Mouse (Mus musculus) Muller cell, postnatal 12 days (primary cell): ENCODE data around the gene Lypd6b.
A peak's percentile ranks its signal among the peaks of the same experiment; 100 is the strongest.

Experiments
- DNase-seq: peaks from one replicate; pipeline ENCODE4 v3.0.0-alpha.2; 2015; ENCODE audit errors: inconsistent ontology term

Gene Lypd6b

DNA sequence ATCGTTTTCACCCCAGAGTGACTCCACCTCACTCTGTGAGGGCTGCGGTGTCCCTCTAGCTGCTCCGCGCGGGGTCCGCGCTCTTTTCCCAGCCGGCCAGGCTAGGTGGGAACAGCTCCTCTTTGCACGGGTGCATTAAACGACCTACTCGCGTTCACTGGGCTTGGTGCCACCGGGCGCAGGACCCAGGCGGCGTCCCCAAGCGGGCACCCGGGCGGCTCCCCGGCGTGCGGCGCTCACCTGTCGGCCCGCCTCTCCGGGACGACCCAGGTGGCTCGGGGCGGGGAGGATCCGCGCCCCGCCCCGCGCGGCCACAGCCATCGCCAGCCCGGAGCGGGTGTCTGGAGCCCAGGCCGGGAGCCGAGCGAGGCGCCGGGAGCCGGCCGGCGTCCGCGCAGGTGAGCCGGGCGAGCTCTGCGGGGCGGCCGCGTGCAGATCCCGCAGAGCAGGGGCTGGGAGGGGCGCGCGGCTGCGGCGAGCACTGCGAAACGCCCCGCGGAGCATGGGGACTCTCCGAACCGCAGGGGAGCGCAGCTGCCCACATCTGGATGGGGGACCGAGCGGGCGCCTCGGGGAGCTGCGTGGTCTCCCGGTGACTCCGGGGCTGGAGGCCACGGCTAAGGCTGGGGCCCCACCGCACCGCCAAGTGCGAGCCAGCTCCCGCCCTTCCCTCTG lies at the start of gene Lypd6b:
Gene Lypd6b (plus strand): TSS at position 313 of the 675 bp plus-strand sequence.
- DNase-seq, result peak; percentile 16

DNA sequence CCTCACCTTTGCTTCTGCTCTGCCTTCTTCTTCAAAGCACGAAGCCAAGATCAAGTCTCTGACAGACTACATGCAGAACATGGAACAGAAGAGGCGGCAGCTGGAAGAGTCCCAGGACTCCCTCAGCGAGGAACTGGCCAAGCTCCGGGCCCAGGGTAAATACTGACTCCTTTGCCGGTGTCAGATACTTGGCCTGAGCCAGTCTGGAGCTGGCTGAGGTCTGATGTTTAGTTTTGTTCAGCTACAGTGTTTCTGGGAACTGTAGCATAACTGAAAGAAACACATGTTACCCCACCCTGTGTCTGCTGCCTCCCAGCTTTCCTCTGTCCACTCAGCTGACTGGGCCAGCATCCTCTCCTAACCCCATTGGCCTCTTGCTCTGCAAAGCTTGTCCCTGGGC lies 48.4 kb upstream of the Lypd6b start:
- DNase-seq, result no peak

DNA sequence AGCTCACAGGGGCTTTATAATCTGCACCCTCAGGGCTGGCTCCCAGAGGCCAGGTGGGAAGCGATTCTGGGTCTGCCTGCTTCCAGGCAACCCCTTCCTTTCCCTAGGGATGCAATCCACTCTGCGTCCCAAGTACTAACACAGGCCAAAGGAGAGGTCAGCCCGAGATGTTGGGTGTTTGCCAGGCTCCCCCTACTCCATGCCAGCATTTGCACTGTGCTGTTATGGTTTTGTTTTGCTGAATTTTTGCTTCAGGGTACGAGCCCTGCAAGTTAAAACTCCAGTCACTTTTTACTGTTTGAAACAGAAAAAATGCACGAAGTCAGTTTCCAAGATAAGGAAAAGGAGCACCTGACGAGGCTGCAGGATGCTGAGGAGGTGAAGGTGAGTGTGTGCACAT lies 46.5 kb upstream of the Lypd6b start:
- DNase-seq, result no peak

DNA sequence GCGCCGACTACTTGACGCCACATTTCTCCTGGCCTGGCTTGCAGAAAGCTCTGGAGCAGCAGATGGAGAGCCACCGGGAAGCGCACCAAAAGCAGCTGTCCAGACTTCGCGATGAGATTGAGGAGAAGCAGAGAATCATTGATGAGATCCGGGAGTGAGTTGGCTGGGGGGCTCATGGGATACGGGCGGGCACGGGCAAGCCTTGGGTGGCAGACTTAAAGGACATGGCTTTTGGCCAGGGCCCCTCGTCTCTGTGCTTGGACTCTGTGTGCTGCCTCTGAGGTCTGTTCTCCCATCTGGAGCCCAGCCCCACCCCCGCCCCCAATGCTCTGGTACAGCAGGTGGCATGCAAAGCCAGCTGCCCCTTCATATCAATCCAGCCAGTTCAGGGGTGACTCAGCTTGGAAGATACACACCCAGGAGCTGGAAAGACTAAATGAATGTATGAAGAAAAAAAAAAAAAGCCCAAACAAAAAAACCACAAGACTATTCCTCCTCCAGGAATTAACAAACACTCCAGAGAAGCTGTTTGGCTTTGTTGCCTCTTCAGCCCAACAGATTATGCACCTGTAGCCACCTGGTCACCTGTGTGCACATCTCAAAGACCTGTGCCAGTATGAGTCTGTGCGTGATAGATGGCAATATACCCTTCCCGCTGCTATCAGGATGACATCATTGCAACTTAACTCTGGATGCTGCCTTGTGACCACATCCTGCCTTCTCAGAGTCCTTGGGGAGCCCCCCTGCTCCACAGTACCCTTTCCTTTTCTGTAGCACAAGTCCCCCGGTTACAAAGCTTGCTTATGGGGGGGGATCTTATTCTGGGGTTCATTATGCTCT lies 45.4 kb upstream of the Lypd6b start:
- peak; percentile 55 for DNase-seq

DNA sequence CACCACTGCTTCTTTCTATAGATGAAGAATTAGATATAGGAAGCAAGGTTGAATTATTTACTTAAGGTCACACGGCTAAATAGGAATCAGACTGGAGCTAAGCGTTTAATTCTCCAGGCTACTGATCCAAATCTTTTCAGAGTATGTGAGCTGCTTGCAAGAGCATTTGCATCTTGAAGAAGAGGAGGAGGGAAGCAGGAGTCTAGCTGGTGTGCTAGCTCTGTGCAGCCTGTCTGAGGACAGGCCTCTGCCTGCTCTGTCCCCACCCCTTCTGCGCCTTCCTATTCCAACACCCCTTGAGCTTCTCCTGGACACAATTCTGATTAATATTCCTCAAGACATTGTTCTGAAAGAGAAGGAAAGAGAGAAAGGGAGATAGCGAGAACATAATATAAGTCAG lies 44.6 kb upstream of the Lypd6b start:
- no peak for DNase-seq

DNA sequence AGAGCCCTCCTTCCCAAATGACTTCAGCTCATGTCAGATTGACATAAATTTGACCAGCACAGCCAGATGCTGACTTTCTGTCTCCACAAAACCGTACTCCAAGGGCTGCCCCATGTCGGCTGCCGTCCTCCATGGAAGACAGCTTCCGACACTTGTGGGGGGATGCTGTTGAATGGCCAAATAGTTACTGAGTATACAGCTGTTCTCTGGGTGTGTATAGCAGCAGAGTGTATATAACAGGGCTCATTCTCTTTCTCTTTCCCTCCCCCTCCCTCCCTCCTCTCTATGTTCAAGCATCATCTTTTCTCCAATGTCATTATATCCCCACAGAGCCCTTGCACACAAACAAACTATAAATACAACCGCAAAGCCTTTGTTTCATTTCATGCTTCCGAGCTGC lies 43.7 kb upstream of the Lypd6b start:
- no peak for DNase-seq

DNA sequence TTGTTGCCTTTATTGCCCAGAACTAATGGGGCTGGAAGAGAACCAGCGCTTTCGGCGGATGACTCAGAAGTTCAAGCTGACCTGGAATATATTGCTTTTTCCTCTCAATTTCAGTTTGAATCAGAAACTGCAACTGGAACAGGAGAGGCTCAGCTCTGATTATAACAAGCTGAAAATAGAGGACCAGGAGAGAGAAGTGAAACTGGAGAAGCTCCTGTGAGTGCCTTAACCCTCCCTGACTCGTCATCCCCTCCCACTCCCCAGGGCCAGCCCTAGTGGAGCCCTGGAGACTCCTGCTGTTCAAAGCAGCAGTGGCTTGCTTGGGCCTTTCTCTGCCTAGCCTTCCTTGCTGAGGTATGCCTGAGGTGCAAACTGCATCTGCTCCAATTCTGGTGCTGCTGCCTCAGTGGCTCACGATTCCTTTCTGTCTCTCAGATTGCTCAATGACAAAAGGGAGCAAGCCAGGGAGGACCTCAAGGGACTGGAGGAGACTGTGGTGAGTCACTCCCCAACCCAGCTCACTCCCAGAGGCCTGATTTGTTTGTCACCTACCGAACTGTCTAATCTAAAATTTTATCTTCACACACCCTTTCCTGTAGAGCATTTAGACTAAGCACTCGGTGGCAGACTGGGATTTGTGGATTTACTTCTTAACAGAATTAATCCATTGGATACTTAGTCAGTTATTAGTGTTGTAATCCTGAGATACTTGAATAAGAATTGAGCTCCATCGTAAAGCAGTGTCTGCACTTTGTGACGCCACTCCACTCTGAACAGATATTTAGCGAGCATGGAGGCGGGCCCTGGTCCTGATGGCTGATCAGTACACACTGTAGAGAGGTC lies 43.0 kb upstream of the Lypd6b start:
- peak; percentile 54 for DNase-seq

DNA sequence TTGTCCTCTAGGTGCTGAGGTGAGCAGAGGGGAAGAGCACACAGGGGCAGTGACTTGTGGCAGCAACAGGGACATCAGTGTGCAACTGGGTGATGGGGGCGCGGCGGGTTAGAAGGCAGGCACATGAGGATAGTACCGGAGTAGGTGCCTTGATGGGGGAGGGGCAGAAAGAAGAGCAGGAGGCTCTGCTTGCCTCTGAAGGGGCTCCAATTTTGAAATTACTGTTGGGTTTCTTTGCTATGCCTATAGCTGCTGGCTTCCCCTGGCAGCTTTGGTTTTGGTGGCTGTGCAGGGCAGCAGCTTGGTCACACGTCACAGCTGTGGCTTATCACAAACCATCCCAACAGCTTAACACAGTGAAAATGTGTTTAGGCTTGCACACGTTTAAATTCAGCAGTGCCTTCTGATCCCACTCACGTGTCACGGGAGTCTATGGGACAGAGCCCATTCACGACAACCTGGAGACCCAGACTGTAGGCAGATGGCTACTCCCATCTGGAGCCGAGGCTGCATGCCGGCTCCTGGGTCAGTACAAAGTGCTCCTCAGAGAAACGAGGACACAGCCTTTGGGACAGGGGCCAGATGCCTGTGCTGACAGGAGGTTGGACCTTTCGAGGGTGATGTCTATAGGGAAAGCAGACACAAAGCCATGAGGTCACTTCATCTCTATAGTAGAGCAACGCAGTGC lies 42.2 kb upstream of the Lypd6b start:
- no peak for DNase-seq

DNA sequence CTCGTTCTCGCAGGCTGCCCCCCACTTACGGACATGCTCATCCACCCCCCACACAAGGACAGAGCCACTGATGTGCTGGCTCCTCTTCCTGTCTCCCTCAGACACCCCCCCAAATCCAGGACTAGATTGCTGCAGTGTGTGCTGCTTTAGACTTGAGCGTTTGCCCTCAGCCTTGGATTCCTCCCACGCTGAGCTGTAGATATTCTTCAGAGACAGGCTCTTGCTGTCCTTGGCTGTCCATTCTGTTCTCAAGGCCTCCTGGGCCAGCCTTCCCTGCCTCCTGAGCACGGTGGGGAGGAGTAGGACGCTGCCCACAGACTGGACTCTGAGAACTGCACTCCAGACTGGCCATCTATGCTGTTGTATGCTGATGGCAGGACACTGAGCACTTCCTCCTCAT lies 40.5 kb upstream of the Lypd6b start:
- no peak for DNase-seq

DNA sequence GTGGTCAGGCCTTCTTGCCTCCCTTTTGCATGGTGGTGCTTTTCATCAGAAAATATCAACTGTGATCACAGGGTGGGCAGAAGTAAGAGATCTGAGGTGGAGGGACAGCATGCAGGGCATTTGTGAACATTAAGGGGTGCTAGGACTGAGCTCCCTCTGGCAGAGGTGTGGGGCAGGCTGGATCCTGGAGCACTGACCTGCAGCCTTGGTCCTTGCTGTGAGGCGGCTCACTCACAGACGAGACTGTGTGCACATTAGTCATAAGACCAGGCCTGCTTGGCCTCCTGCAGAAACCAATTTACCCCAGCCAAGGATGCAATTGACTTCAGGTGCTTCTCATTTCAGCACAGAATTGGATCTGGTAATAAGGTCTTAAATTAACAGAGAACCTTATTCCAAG lies 39.8 kb upstream of the Lypd6b start:
- DNase-seq, result no peak

DNA sequence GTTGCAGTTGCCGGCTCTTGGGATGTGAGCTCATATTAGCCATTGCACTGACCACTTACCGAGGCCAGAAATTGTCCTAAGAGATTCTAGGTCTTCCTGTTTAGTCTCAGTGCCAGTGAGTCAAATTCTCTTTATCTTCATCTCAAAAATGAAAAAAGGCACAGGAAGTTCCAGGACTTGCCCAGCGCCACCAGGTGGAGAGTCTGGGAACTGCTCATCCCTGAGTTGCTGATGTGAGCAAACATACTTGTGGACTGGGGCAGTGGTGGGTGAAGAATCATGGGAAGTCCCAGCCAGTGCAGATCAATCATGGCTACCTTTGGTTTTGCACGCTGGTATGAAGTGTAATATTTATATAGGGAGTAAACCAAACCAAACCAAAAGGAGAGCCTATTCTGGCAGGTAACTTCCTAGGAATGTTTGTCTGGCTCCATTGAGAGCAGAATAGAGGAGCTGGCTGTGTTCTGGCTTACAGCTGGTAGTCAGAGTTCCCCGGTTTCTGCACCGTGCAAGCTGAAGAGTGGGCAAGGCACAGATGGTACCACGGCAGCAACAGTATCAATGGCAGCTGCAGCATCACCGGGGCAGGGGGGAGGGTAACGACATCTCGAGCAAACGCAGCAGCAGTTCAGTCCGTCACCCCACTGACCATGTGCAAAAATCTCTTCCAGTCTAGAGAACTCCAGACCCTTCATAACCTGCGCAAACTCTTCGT lies 38.7 kb upstream of the Lypd6b start:
- DNase-seq, result no peak

DNA sequence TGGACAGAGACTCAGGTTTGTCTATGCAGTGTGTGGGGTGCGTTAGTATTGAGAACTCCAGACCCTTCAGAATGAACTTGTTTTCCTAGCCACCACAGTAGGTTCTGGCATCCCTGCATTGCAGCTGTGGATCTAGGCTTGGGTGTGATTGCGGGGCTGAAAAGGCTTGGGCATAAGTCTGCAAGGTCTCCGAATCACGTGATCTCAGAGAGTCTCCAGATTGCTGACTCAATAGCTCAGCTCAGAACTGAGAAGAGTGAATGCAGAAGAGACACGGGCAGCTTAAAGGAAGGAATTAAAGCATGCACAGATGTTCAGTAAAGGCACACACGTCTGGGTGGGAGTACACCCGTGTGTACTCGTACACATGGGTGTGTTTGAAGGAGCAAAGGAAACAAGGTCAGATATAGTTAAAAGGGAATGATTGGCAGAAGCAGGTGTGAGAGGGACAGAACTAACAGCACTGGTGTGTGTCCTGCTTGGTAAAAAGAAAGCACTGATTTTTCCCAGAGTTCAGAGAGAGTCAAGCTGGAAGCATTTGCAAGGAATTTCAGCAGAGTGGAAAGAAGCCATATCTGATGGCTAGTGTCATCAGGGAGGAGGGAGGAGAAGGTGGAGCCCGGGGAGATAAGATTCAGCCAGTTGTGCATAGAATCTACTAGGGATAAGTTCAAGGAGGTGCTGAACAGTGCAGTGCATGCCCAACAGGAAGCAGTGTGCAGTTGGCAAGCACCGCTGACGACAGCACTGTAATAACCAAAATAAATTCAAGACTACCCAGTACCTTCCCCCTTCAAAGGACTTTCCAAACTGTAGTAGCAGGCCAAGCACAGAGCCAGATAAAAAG lies 37.5 kb upstream of the Lypd6b start:
- no peak for DNase-seq

DNA sequence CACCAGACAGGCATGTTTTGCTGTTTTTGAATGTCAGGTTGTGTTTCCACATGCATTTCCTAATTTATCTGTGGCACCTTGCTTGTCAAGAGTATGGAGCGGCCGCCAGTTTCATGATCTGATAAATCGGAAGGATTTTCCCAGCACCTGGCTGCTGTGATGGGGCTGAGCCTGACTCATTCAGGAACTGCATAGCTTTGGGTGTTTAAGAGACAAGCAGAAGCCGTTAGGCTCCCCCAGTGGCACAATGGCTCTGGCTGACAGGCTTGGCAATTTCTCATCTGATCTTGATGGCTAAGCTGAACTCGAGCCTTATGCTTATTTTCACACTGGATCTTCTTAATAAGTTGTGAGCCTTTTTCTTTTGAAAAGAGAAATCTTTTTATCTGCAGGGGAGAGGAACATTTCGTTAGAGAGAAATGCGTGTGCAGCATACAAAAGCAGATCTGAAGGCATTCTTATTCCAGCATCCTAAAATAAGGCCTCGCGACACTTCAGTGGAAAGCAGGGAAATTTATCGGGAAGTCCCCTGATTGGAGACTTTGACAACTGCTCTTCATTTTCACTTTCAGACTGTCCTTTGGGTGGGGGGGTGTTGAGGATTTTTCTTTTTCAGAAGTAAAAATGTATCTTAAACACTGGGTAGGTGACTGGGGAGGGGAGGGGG lies 35.8 kb upstream of the Lypd6b start:
- DNase-seq, result no peak

DNA sequence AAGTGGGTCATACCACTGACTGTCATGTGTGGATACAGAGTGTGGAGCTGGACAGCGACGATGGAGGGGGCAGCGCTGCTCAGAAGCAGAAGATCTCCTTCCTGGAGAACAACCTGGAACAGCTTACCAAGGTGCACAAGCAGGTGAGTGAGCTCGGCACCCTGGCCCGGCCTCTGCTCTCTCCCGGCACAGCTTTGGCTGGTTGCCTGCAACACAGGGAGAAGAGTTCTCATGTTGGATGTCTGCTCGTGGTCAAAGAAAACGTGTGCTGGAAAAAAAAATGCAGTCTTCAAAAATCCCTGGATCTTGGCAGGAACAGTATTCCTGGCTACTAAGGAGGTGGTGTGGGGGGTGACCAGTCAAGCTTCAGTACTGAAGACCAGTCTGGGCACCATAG lies 35.3 kb upstream of the Lypd6b start:
- DNase-seq, result no peak

DNA sequence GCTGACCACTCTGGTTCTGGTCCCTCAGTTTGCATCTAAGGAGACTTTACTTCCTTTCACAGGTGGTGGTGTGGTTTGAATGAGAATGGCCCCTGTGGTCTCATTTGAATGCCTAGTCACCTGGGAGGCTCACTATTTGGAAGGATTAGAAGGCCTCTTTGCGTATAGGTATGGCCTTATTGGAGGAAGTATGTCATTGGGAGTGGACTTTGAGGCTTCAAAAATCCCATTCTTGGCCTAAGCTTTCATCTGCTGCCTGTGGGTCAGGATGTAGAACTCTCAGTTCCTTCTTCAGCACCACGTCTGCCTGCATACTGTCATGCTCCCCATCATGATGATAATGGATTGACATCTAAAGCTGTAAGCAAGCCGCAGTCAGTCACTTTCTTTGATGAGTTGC lies 34.4 kb upstream of the Lypd6b start:
- DNase-seq, result no peak

DNA sequence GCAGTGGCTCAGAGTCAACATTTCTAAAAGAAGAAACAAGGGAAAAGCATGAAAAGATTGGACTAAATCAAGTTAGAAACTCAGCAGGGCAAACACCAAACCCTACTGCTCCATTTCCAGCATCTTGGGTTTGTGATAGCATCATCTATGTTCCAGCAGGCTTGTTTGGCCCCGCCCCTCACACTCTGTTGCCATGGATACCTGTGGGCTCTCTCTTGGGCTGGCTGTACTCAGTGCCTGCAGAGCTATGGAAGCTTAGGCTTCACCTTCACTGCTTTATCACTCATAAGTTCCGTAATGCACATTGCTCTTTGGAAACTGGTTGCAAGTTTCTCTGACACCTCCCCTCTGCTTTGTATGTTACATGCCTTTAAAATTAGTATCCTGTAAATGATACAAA lies 32.4 kb upstream of the Lypd6b start:
- DNase-seq, result no peak

DNA sequence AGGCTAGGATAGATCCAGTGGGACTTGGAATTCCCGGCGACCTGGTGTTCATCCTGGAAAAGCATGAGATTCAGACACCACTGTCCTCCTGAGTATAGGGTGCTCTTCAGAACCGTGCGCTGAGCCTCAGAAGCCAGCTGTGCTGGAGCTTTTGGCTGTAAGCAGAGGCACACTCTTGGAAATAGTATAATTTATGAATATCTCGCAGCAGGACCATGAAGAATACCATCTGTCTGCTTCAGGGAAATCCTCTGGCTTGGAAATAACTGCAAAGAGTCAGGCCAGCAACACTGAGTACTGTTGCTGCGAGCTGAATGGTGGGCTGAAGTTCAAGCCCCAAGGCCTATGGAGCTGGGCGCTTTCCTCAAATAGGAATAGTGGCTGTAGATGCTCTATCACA lies 29.9 kb upstream of the Lypd6b start:
- DNase-seq, result no peak

DNA sequence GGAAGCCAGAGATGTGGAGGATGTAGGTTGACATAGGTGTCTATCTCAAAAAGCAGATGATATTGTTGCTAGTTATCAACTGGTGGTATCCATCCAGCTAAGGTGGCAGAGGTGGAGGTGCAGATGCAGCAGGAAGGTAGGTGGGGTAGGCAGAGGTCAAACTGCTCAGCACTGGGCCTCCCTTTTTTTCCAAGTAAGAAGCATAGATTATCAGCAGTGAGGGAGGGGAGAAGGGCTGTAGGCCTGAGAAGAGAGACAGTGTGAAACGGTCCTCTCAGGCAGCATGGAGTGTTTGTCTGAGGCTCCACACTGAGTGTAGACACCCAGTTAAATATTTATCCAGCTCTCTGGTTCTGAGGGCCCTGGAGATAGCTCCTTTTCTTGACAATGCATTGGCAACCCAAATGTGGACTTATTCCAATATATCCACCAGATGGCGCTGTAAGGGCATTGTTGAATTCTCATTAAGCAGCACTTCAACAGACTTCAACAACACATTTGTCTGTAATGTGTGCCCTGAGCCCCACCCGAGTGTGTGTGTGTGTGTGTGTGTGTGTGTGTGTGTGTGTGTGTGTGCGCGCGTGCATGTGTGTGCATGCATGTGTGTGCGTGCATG lies 23.0 kb upstream of the Lypd6b start:
- peak; percentile 73 for DNase-seq

DNA sequence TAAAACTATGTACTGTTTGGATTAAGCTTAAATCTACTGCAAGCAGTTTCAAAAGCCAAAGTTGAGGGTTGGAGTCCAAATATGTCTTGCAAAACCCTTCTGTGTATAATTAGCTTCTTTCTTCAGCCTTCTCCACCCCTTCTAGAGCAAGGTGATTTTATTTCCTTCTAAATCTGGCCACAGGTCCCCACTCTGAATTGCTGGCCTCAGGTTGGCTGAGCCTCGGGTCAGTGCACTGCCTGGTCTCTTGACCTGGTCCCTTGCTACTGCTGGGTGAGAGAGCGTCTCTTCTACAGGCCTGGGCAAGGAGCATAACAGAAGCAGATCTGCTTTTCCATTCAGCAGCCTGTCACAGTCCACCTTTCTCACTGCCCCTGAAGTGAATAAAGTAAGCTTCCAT lies 18.6 kb upstream of the Lypd6b start:
- no peak for DNase-seq
